Mouse (Mus musculus) E14TG2a.4 (cell line): Measurements from ENCODE around the gene Plekhh3.
"Not testable (repeated sequence)": the region's sequence is repeated elsewhere in the genome, so short reads cannot be mapped to it uniquely, and the experiment has no call there.

ENCODE experiments used
- CTCF ChIP-seq: conservative IDR thresholded peaks from 2 replicates; pipeline ENCODE4 v1.5.1; 2014; ENCODE audit warnings: low read length
- NANOG ChIP-seq: IDR thresholded peaks from 2 replicates; pipeline ENCODE4 v1.6.1; 2014; ENCODE audit warnings: borderline replicate concordance, low read length, mixed read lengths

- TF ChIP-seq CTCF, NANOG: not testable (repeated sequence)
Observed at GRCm38 (mm10) chr11:101160151-101160550, 11.0 kb downstream of the Plekhh3 start.
